Mouse (Mus musculus) hindbrain, embryonic 11.5 days (tissue): ENCODE data around the gene Gm10295. TPM values are rescaled to one million over a fixed set of nuclear protein-coding genes. Genes with fewer than 3 reads are reported as not detected.
A peak's percentile ranks its signal among the peaks of the same experiment; 100 is the strongest.

Experiments
- ATAC-seq: fragments of 200-750 bp; cut with Nextera tagmentation; 2 replicates; pipeline ENCODE4 v1.8.0; 2017; ENCODE audit warnings: mild to moderate bottlenecking, moderate TSS enrichment, moderate library complexity; ENCODE audit not compliant: low FRiP score
- DNase-seq: peaks from one replicate; pipeline ENCODE4 v3.0.0-alpha.2; 2015; ENCODE audit warnings: low spot score
- H3K27ac ChIP-seq: fragments of 300-500 bp; sonication (generic); 2 replicates; pipeline ENCODE4 v1.5.1; 2014; ENCODE audit warnings: mild to moderate bottlenecking, low read depth, low read length
- H3K27me3 ChIP-seq: fragments of 300-500 bp; sonication (generic); 2 replicates; pipeline ENCODE4 v1.6.1; 2014; ENCODE audit warnings: mild to moderate bottlenecking, low read length, moderate library complexity, mixed read lengths; ENCODE audit not compliant: control insufficient read depth, insufficient read depth
- H3K36me3 ChIP-seq: fragments of 300-500 bp; sonication (generic); 2 replicates; pipeline ENCODE4 v1.6.1; 2014; ENCODE audit warnings: mild to moderate bottlenecking, low read length, moderate library complexity, mixed read lengths; ENCODE audit not compliant: control insufficient read depth, insufficient read depth
- H3K4me1 ChIP-seq: fragments of 300-500 bp; sonication (generic); replicated peaks from 2 replicates; pipeline ENCODE4 v1.6.1; 2014; ENCODE audit warnings: low read length, mixed read lengths; ENCODE audit not compliant: control insufficient read depth, insufficient read depth
- H3K4me2 ChIP-seq: fragments of 300-500 bp; sonication (generic); replicated peaks from 2 replicates; pipeline ENCODE4 v1.6.1; 2014; ENCODE audit warnings: mild to moderate bottlenecking, low read depth, low read length
- H3K4me3 ChIP-seq: fragments of 300-500 bp; sonication (generic); 2 replicates; pipeline ENCODE4 v1.5.1; 2014; ENCODE audit warnings: low read depth, low read length
- H3K9ac ChIP-seq: fragments of 300-500 bp; sonication (generic); 2 replicates; pipeline ENCODE4 v1.6.1; 2014; ENCODE audit warnings: low read depth, low read length
- H3K9me3 ChIP-seq: fragments of 300-500 bp; sonication (generic); 2 replicates; pipeline ENCODE4 v1.6.1; 2016; ENCODE audit warnings: low read length; ENCODE audit not compliant: control insufficient read depth
- WGBS: fragments of 180-500 bp; shearing (Covaris S2); extraction: QIAGEN DNeasy Blood & Tissue Kit; methylation state at CpG from one replicate; pipeline ENCODE4 v1.1.7; 2014; 5-methylcytosine and 5-hydroxymethylcytosine counted together
- polyA plus RNA-seq: library from polyadenylated mRNA; unstranded; fragments of >200 nt; fragmentation: Nextera tagmentation; extraction: Ambion mirVana; gene quantifications from 2 replicates; pipeline ENCODE4 v1.2.1, GENCODE M21; 2014

Gene Gm10295
- polyA plus RNA-seq: not detected in 2 replicates

DNA sequence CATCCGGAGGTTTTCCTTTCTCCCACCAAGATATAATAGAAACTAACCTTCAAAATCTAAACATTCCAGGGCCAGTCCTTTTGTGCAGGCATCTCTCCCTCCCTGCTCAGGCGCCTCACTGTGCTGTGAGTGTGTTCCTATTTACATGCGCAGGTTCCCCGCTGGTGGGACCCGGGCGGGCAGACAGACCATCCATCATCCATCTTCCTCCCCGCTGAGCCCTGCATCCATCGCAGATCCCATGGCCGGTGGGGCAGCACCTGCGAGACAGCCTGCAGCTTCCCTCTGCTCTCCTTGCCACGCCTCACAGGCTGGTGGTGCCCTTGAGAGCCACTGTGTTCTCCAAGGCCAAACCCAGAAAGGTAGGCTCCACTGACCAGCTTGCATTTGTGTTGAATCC is at the start of gene Gm10295:
TSS of gene Gm10295 (minus strand) at position 122 of the 400 bp plus-strand sequence.
- H3K4me3 ChIP-seq: no peak within 1 kb of the TSS
- H3K9me3 ChIP-seq: no peaks in the 10 kb centered on the region
- H3K27ac ChIP-seq: no peak within 1 kb of the TSS
- 6% methylated on average over 11 of the region's 11 CpGs for WGBS
- H3K36me3 ChIP-seq: no peaks in the 10 kb centered on the region
- 0 out of 2 replicates have a peak within 1 kb of the TSS, but pooled peaks have one; percentile 14 for H3K4me2 ChIP-seq
- no peaks in the 10 kb centered on the region for H3K4me1 ChIP-seq
- ATAC-seq: peak; percentile 59; the same call in 1 of the 2 replicates
- peak; percentile 53 for DNase-seq
- H3K27me3 ChIP-seq: no peaks in the 10 kb centered on the region
- no peak within 1 kb of the TSS for H3K9ac ChIP-seq

DNA sequence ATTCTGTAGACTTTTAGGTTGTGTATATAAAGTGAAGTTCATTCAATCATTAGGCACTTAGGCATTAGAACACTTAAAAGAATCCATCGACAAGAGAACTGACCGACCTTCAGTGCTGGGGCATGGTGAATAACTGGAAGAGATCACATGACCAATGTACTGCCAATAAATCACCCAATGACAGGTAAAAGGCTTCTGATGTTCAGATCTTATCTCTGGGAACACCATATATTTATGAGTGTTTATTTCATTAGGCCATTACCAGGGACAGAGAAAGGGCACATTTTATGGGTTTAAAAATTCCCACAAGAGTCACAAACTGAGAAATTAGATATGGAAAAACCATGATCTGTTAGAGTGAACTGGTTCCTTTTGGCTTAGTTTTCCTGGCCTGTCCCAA is 49.7 kb upstream of the Gm10295 start:
- DNase-seq: no peak
- Histone ChIP-seq H3K9me3 (no peaks in the 10 kb centered on the region), H3K9ac (no peak overlapping the region), H3K4me1 (no peaks in the 10 kb centered on the region), H3K27me3 (no peaks in the 10 kb centered on the region), H3K36me3 (no peaks in the 10 kb centered on the region), H3K4me2 (no peak overlapping the region), H3K27ac (no peak overlapping the region), H3K4me3 (no peak overlapping the region)
- WGBS: 80% methylated on average over 2 of the region's 2 CpGs
- ATAC-seq: no peak

DNA sequence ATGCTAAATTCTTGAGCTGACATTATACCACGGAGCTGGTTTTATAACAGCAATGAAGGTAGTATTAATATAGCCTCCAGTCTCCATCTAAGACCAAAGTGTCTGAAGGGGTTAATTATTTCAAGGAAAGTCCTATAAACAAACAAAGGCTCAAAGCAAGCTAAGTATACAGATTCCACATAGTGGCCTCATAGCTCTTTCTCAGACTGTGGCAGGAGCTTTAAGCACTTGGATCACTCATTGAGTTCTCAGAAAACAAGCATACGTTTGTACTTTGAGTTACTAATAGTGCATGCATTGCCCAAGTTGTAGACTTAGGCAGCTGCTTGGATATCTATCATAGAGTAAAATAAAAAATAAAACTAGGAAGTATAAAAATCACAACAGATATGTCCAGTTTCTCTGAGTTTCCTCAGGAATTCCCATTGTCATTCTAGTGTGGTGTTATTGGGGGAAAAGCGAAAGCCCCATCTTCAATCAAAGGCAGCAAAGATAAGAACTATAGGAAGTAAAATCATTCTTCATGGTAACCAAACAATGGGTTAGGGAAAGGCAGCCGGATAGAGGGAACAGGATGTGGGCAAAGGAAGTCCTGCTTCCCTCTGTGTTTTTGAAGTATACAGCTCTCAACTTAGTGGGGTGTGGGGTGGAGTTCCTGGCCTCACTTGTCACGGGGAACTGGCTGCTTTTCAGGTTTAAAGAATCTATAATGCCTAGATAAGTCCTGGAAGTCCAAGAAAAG is 48.8 kb upstream of the Gm10295 start:
- 70% methylated on average over 5 of the region's 5 CpGs for WGBS
- Histone ChIP-seq H3K4me1 (no peaks in the 10 kb centered on the region), H3K4me3 (no peak overlapping the region), H3K27ac (no peak overlapping the region), H3K4me2 (no peak overlapping the region), H3K36me3 (no peaks in the 10 kb centered on the region), H3K27me3 (no peaks in the 10 kb centered on the region), H3K9me3 (no peaks in the 10 kb centered on the region), H3K9ac (no peak overlapping the region)
- ATAC-seq (no peak), DNase-seq (no peak)

DNA sequence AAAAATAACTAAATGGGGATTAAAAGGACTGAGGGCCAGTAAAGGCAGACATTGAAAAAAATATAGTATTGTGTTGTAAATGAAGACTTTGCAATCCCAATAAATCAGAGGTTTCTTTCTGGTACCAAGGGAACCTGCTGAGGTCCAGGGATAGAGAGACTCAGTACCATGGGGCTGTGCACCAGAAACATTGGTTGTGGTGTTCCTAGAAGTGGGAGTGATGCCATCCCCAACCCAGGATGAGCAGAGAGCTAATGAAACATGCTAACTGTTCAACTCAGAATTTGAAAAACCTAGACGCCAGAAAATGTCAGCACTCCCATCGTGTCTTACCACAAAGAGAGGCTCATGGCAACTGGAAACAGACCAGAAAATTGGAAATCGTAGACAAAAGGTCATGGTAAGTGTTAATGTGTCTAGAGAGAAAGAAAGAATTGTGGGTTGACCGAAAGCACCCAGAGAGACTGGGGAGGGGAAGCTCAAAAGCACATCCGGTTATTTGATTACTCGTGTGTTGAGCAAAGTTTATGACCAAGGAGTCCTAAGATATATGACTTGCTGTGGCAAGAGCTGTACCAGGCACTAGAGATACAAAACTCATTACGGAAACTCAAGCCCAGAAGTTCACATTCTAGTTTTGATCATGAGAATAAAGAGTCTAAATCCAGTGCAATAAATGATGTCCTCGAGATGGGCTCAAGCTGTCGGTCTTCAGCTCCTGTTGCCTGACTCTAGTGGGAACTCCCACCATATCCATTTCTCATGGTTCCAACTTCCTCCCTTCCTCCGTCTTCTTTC is 47.9 kb upstream of the Gm10295 start:
- no peaks in the 10 kb centered on the region for H3K9me3 ChIP-seq
- DNase-seq (no peak), ATAC-seq (no peak)
- H3K4me3 ChIP-seq: no peak overlapping the region
- H3K4me1 ChIP-seq: no peaks in the 10 kb centered on the region
- 84% methylated on average over 10 of the region's 10 CpGs for WGBS
- H3K36me3 ChIP-seq: no peaks in the 10 kb centered on the region
- H3K27ac ChIP-seq: no peak overlapping the region
- H3K4me2 ChIP-seq: no peak overlapping the region
- no peak overlapping the region for H3K9ac ChIP-seq
- no peaks in the 10 kb centered on the region for H3K27me3 ChIP-seq

DNA sequence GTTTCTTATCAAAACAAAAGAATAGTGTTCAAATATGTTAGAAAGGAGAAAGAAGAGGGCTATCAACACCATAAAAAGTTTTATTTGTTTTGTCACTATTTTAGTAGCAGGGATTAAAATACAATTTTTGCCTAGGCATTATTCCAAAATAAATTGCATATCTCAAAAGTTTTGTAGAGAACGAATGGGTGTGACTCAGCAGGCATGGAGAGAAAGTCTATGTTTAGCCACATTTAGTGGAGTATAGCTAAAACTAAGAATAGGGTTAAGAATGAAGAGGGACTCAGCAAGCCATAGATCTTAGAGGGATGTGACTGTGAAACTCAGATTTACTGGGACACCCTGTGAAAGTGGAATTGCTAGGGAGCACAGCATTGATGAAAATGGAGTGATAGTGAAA is 47.1 kb upstream of the Gm10295 start:
- Histone ChIP-seq H3K9me3 (no peaks in the 10 kb centered on the region), H3K36me3 (no peaks in the 10 kb centered on the region), H3K27ac (no peak overlapping the region), H3K4me3 (no peak overlapping the region), H3K27me3 (no peaks in the 10 kb centered on the region), H3K4me2 (no peak overlapping the region), H3K9ac (no peak overlapping the region), H3K4me1 (no peaks in the 10 kb centered on the region)
- DNase-seq (no peak), ATAC-seq (no peak)
- 86% methylated on average over 1 of the region's 1 CpGs for WGBS

DNA sequence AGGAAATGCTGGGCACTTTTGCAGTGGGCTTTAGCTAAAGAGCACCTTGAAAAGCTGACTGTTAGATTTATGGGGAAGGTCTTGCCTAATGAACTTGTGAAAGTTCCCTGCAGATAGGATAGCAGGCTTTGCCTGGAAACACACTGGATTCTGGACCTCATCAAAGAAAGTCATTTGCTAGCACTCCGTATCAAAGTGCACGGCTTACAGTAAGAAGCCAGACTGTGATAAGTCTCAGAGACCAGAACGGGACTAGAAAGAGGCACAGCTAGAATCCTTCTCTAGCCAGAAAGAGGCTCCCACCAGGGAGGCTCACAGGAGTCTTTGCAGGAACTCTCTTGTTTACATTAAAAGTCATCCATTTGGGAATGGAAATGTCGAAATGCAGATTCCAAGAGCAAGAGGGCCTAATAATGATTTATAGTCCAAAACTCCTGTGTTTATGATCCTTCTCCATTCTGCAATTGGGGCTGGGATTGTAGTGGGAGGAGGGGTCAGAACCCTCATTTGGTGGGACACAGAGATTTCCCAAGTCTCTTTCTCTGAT is 41.6 kb upstream of the Gm10295 start:
- H3K36me3 ChIP-seq: no peaks in the 10 kb centered on the region
- H3K4me2 ChIP-seq: no peak overlapping the region
- no peak overlapping the region for H3K9ac ChIP-seq
- H3K9me3 ChIP-seq: no peaks in the 10 kb centered on the region
- DNase-seq (no peak), ATAC-seq (no peak)
- H3K27ac ChIP-seq: no peak overlapping the region
- WGBS: 44% methylated on average over 4 of the region's 4 CpGs
- H3K4me1 ChIP-seq: no peaks in the 10 kb centered on the region
- no peaks in the 10 kb centered on the region; the same call in 1 of the 2 replicates for H3K27me3 ChIP-seq
- no peak overlapping the region for H3K4me3 ChIP-seq

DNA sequence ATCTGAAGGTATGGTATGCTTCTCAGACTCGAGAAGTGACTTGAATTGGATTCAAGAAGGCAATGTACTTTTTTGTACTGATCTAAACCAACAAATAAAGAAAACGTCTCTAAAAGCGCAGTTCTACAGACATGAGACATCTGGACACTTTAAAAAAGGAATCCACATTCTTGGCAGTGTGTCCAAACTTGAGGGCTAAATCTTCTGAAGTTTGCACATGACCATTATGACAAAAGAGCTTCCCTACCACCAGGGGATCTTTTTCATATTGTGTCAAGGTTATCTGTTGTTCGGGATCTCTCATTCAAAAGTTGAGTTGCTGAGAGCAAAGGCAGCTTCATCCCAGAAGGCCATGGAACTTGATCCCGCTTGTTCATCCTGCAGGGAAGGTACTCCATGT is 40.0 kb upstream of the Gm10295 start:
- WGBS: 81% methylated on average over 5 of the region's 5 CpGs
- Histone ChIP-seq H3K27me3 (no peaks in the 10 kb centered on the region; the same call in 1 of the 2 replicates), H3K4me3 (no peak overlapping the region), H3K27ac (no peak overlapping the region), H3K4me2 (no peak overlapping the region), H3K4me1 (no peaks in the 10 kb centered on the region), H3K9ac (no peak overlapping the region), H3K9me3 (no peaks in the 10 kb centered on the region), H3K36me3 (no peaks in the 10 kb centered on the region)
- DNase-seq (no peak), ATAC-seq (no peak)

DNA sequence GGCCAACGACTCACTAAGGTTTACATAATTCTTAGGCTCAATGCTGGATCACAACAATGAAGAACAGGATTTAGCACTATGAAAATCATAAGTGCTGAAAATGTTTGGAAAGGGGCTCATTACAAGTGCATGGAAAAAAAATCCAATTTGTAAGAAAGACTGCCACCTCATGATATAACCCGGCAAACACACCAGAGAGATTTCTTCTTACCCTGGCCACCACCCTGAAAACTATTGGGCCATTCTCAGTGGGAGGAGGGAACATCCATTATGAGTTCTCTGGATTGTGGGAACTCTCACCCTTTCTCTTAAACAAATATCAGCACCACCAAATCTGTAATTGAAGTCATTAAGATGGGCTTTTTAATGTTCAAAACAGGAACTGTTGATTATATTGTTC is 39.0 kb upstream of the Gm10295 start:
- Histone ChIP-seq H3K27me3 (no peaks in the 10 kb centered on the region; the same call in 1 of the 2 replicates), H3K36me3 (no peaks in the 10 kb centered on the region), H3K4me3 (no peak overlapping the region), H3K9me3 (no peaks in the 10 kb centered on the region), H3K27ac (no peak overlapping the region), H3K9ac (no peak overlapping the region), H3K4me1 (no peaks in the 10 kb centered on the region), H3K4me2 (no peak overlapping the region)
- WGBS: 84% methylated on average over 2 of the region's 2 CpGs
- ATAC-seq (no peak), DNase-seq (no peak)
